Mouse (Mus musculus): ENCODE results near the gene Rps6kb2.

- TF ChIP-seq CTCF (IDR thresholded peaks at IDR 0.05; ENCODE audit: control insufficient read depth, insufficient read depth, insufficient replicate concordance, low read depth, low read length) (no peak), POLR2A (IDR thresholded peaks at IDR 0.05; ENCODE audit: control insufficient read depth, low read depth, low read length) (no peak)
These were observed 48.0 kb downstream of the Rps6kb2 start for GRCm38 (mm10) chr19:4115144-4115543.
